Mouse (Mus musculus): ENCODE measurements around the gene Cideb.

Cideb gene

GRCm38 (mm10) chr14:55721700-55722437, 36.4 kb downstream of the Cideb start, which contains the start of gene Rabggta:
Gene Rabggta, minus strand, starts transcription at chr14:55722263.
- DNase-seq, result peak; percentile 93

- DNase-seq, result peak; percentile 33
These were observed 37.2 kb downstream of the Cideb start for GRCm38 (mm10) chr14:55721076-55721475.

GRCm38 (mm10) chr14:55720666-55721065, 37.6 kb downstream of the Cideb start:
- no peak for DNase-seq

- DNase-seq, result no peak
These were observed 38.5 kb downstream of the Cideb start for GRCm38 (mm10) chr14:55719737-55720136.

- DNase-seq, result no peak
These were observed 41.4 kb downstream of the Cideb start for GRCm38 (mm10) chr14:55716884-55717283.

GRCm38 (mm10) chr14:55716271-55716670, 42.0 kb downstream of the Cideb start:
- no peak for DNase-seq

- DNase-seq, result no peak
These were observed 43.4 kb downstream of the Cideb start for GRCm38 (mm10) chr14:55714893-55715292.

- DNase-seq, result no peak
These were observed 44.5 kb downstream of the Cideb start, which contains the start of gene Tgm1 for GRCm38 (mm10) chr14:55713729-55714122. Gene Tgm1, minus strand, starts transcription at chr14:55713926.

GRCm38 (mm10) chr14:55713007-55713728, 45.1 kb downstream of the Cideb start:
- no peak for DNase-seq

- no peak for DNase-seq
These were observed 46.5 kb downstream of the Cideb start for GRCm38 (mm10) chr14:55711786-55712185.

- DNase-seq, result no peak
These were observed 48.7 kb downstream of the Cideb start for GRCm38 (mm10) chr14:55709509-55709908.

- no peak for DNase-seq
These were observed 50.9 kb downstream of the Cideb start for GRCm38 (mm10) chr14:55707397-55707796.

GRCm38 (mm10) chr14:55706051-55706600, 52.1 kb downstream of the Cideb start:
- no peak for DNase-seq
